Mouse (Mus musculus) colon, adult 2 months (tissue): ENCODE results near the gene Ptprcap. TPM values are rescaled to one million over a fixed set of nuclear protein-coding genes. Genes with fewer than 3 reads are reported as not detected.

Source experiments
- polyA plus RNA-seq: library from polyadenylated mRNA; depleted of rRNA; stranded (reverse); fragments of >200 nt; gene quantifications from 2 replicates; pipeline ENCODE4 v1.2.3, GENCODE M21; 2012; rRNA removed

Ptprcap gene
- 74.8 and 129 TPM in 2 replicates for polyA plus RNA-seq

DNA sequence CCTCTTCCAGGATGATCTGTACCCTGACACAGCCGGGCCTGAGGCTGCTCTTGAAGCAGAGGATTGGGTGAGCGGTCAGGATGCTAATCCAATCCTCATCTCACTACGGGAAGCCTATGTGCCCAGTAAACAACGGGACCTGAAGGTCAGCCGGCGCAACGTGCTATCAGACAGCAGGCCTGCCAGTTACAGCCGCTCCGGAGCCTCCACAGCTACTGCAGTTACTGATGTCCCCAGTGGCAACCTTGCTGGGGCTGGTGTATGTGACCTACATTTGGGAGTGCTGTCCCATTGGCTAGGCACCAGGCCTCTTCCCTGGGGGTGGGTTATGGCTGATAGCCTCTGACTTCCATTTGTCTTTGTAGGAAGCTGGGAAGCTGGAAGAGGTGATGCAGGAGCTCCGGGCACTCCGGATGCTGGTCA, at the start of gene Ptprcap:
Gene Ptprcap (plus strand): TSS at position 373 of the 423 bp plus-strand sequence.

DNA sequence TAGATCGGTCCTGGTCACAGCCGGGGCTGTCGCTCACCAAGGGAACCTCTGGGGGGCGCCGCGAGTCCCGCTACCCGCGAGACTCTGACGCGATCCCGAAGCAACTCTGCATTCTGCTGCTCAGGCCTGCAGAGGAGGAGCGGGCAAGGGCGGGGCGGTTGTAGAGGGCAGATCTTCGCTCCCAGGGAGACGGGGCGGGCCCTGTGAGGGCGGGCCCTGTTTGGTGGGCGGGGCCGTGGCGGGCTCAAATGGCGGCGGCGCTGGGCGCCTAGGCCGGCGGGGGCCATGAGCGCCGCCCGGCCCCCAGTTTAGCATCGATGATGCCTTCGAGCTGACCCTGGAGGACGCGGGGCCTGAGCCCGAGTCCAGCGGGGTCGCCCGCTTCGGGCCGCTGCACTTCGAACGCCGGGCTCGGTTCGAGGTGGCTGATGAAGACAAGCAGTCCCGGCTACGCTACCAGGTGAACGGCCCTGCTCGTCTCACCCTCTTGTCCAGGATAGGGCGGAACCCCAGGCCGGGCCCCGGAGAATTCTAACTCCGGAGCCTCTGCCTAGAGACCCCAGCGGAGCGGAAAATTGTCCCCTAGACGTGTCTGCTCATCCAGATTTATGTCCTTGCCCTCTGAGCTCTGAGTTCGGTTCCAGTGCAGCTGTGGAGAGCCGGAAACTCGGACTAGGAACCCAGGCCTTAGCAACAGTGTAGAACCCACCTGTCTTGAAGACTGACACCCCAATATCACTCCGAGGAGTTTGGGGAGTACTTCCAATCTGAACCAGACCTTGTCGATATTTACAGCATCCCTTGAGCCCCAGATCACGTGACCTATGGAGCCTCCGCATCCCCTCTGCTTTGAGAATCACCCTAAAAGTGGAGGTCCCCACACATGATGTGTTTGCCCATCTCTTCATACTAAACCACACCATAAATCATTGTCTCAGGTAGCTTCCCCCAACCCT, 27.4 kb upstream of the Ptprcap start, which contains the start of gene Aip:
Gene Aip (minus strand): TSS at position 118 of the 956 bp plus-strand sequence.

DNA sequence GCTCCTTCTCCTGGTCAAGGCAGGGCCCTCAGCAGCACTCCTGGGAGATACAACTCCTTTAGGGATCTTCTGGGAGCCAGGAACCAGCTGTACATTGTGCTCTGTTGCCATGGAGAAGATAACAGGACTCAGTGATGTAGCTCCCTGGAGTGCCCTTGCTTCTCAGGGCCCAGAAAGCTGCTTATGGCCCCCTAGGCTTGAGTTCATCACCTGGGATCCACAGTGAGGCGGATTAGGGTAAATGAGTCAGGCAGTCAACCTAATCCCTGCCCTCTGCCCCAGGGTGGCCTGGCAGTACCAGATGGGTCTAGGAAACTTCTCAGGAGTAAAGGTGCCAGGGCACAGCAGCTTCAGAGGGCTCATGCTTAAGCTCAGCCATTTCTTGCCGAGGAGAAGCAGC, 14.0 kb upstream of the Ptprcap start, which contains the start of gene Gpr152:
Gene Gpr152 (plus strand): TSS at position 342 of the 400 bp plus-strand sequence.

DNA sequence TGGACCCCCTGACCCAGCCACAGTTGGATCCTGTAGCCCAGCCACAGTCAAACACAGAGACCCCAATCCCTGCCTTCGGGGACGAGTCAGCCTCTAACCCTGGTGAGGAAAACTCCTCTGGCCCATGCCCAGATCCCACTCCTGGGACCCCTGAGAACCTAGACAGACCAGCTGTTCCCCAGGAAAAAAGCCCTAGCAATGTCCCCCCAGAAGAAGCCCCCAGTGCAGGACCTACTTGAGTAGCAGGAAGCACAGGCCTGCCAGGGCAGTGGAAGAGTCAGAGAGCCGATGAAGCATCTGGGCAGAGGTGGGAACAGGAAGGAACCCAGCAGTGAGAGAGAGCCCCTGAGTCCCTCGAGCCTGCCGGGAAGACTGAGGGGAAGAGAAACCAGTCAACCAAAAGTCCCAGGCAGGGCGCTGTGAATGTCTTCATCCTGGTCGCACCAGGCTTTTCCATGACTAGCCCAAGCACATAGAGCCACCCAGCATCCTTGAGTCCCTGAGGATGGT, 9.6 kb upstream of the Ptprcap start, which contains the start of gene Cabp4:
Gene Cabp4 (minus strand): TSS at position 275 of the 510 bp plus-strand sequence.

DNA sequence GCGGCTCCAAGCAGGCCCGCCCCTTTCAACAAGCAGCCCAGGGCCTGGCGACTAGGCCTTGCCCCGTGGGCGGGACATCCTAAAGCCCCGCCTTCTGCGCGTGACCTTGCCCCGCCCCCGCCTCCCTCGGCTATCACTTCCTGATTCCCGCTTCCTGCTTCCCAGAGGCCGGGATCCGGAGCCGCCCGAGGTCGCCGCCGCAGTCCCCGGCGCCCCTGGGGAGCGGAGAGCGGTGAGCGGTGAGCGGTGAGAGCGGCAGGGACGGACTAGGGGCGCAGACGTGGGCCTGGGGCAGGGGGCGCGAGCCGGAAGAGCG, 5.0 kb upstream of the Ptprcap start, which contains the start of gene Coro1b:
Gene Coro1b (plus strand): TSS at position 129 of the 316 bp plus-strand sequence.

DNA sequence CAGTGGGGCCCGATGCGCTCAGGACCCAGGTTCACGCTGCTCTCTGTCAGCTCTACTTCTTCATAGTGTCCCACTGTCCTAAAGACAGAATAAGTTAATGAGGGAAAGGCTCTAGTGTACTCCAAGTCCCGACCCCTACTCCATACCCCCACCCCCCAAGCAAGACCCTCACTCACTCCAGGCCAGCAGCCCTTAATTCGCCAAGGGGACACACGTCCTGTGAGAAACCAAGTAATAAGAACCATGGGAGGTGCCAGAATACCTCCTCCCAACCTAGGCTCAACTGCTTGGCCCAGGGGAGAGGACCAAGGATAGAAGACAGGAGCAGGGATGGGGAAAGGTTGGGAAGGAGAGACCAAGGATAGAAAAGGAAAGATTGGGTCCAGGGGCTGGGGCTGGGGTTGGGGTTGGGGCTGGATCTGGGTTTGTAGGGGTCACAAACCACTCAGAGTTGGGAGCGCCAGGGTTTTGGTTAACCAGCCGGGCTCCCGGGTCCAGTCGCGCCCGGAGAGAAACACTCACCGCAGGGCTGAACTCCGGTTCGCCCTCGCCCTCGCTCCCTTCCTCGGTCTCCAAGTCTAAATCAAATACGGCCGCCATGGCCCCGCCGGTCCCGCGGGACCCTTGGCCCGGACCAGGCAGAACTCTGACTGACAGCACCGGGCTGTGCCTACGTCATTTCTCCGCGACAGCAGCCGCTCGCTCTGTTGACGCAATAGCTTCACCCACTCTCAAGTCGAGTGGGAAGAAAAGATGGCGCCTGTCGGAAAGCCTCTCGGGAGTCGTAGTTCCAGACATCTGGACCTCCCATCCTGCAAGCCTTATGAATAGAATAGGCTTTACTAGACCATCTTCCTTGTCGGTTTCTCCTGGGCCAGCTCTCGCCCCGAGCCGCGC, 9.5 kb downstream of the Ptprcap start, which contains the start of gene Rps6kb2:
Gene Rps6kb2 (minus strand): TSS at position 709 of the 897 bp plus-strand sequence.

DNA sequence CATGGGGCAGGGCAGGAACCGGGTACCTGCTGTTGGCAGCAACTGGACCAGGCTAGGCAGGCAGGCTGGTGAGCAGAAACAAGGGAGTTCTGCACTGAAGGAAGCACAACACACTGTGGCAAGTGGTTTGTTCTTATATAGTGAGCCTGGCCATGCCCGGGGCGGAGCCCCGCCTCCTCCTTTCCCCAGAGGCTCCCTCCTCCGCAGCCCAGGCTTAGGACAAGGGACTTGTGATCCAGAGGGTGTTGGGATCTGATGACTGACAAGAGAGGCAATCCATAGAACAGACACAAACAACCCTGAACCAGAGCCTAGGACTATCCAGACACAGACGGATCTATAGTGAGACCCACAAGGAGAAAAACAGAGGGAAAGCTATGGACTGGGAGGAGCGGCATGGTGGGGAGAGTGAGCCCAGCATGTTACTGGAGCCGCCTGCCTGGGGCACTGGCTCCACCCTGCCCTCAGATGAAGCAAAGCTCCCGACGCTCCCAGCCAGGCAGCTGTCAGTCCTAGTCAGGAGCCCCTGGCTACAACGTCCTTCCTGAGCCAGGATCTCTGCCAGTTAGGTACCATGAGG, 22.1 kb downstream of the Ptprcap start, which contains the start of gene Carns1:
Gene Carns1 (minus strand): TSS at position 112 of the 580 bp plus-strand sequence.

DNA sequence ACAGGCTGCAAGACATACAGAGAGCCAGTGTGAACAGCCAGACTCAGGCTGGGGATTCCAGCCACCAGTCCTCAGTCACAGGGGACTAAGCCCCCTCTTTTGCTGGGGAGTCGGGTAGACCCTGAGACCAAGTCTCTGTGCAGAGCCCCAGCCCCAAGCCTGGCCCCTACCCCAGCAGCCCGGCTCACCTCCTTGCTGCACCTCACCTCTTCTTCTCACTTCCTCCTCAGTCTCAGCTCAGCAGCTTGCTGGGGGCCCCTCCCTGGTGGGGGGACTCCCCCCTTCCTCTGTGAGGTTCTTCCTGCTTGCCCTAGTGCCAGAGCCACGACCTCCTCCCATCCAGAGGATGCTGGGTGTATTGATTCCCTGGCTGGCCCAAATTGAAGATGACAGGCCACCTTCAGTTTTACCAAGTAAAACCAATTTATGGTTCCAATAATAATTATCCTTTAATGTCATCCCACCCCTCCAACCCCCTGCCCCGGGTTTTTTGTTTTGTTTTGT, 37.5 kb downstream of the Ptprcap start, which contains the start of gene Tbc1d10c:
Gene Tbc1d10c (minus strand): TSS at position 454 of the 504 bp plus-strand sequence.

DNA sequence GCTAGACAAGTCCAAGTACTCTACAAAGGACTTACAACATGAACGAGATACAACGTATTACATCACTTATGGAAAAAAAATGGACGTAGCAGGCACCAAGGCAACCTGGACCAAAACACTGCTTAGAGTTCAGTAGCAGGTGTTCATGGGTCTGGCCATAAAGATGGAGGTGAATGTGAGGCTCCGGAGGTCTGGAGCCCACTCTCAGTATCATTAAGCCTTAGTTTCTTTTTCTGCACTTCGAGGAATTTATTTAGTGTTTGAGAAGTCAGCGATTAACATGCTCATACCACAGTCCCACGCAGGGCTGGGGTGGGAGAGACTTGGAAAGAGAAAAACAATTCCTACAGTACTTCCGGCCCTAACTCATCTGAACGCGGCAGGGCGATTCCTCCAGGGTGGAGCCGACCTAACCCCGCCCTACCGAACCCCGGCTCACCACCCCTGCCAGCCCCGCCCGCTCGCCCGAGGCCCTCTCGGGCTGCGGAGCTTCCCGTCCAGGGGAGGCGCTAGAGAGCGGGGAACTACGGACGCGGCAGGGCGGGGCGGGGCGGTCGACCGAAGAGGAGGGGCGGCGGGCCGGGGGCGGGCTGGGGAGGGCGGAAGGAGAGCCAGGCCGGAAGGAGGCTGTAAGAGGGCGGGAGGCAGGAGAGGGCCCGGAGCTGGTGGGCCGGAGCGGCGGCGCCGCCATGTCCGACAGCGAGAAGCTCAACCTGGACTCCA, 38.3 kb downstream of the Ptprcap start, which contains the start of gene Ppp1ca:
Gene Ppp1ca (plus strand): TSS at position 538 of the 723 bp plus-strand sequence.

DNA sequence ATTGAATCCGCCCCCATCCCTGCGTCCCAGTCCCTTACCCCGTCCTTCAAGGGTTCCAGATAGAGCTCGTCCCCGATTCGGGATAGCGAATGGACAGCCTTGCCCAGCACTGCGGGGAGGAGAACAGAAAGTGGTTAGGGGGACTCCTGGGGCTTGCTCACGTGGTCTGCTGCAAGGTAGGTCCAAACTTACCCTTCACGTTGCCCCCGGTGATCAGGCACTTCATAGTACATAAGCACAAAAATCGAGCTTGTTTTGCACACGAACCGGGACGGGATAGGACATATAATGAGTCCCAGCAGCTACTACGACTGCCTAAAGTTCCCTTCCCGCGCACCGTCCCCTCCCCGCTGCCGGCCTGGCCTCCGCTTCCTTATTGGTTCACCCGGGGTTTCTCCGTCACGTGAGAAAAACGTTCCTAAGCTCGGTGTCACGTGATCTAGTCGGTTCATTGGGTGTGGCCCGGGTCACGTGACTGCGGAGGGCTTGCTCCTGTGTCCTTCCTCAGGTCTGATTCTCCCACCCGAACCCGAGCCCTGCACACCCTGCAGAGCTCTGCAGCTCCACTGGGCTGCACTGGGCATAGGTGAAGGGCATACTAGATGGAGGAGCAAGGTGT, 48.0 kb downstream of the Ptprcap start, which contains the start of gene Rad9a:
Gene Rad9a (minus strand): TSS at position 372 of the 619 bp plus-strand sequence.

Other genes starting within 250 kb of the Ptprcap start
- 146 and 188 TPM in 2 replicates for gene Tcirg1, start 246.5 kb upstream of the Ptprcap start, polyA plus RNA-seq
- 279 and 336 TPM in 2 replicates for gene Ndufs8, start 240.8 kb upstream of the Ptprcap start, polyA plus RNA-seq
- 14.9 and 17.0 TPM in 2 replicates for gene Aldh3b1, start 223.8 kb upstream of the Ptprcap start, polyA plus RNA-seq
- gene Unc93b1, start 218.4 kb upstream of the Ptprcap start, polyA plus RNA-seq = 160 and 202 TPM in 2 replicates
- gene Aldh3b3, start 195.0 kb upstream of the Ptprcap start, polyA plus RNA-seq = 0.15 and 0.35 TPM in 2 replicates
- gene Aldh3b2, start 181.3 kb upstream of the Ptprcap start, polyA plus RNA-seq = 14.5 and 14.7 TPM in 2 replicates
- 55.2 and 55.9 TPM in 2 replicates for gene Acy3, start 167.0 kb upstream of the Ptprcap start, polyA plus RNA-seq
- gene Tbx10, start 160.9 kb upstream of the Ptprcap start, polyA plus RNA-seq = not detected in 2 replicates
- 18.7 and 25.7 TPM in 2 replicates for gene Nudt8, start 153.0 kb upstream of the Ptprcap start, polyA plus RNA-seq
- 2.1 and 2.5 TPM in 2 replicates for gene Gm49405, start 153.0 kb upstream of the Ptprcap start, polyA plus RNA-seq
- gene Doc2g, start 150.3 kb upstream of the Ptprcap start, polyA plus RNA-seq = 10.8 and 11.5 TPM in 2 replicates
- gene Ndufv1, start 140.8 kb upstream of the Ptprcap start, polyA plus RNA-seq = 185 and 192 TPM in 2 replicates
- gene Gstp1, start 115.6 kb upstream of the Ptprcap start, polyA plus RNA-seq = 871 and 970 TPM in 2 replicates
- 192 and 247 TPM in 2 replicates for gene Gstp2, start 107.6 kb upstream of the Ptprcap start, polyA plus RNA-seq
- gene Gstp3, start 94.0 kb upstream of the Ptprcap start, polyA plus RNA-seq = 8.4 and 8.5 TPM in 2 replicates
- gene Cabp2, start 72.0 kb upstream of the Ptprcap start, polyA plus RNA-seq = 2.5 TPM in 1 of 2 replicates, not detected in the other
- gene Cdk2ap2, start 56.4 kb upstream of the Ptprcap start, polyA plus RNA-seq = 321 and 393 TPM in 2 replicates
- gene Pitpnm1, start 53.6 kb upstream of the Ptprcap start, polyA plus RNA-seq = 133 and 136 TPM in 2 replicates
- 65.0 and 68.8 TPM in 2 replicates for gene Aip, start 27.7 kb upstream of the Ptprcap start, polyA plus RNA-seq
- gene Gpr152, start 13.8 kb upstream of the Ptprcap start, polyA plus RNA-seq = 0.02 and 0.05 TPM in 2 replicates
- gene Cabp4, start 9.6 kb upstream of the Ptprcap start, polyA plus RNA-seq = 0.15 and 0.28 TPM in 2 replicates
- gene Coro1b, start 5.0 kb upstream of the Ptprcap start, polyA plus RNA-seq = 657 and 730 TPM in 2 replicates
- gene Rps6kb2, start 9.8 kb downstream of the Ptprcap start, polyA plus RNA-seq = 38.0 and 53.9 TPM in 2 replicates
- 5.3 and 9.0 TPM in 2 replicates for gene Carns1, start 21.9 kb downstream of the Ptprcap start, polyA plus RNA-seq
- gene Tbc1d10c, start 37.7 kb downstream of the Ptprcap start, polyA plus RNA-seq = 9.9 and 10.0 TPM in 2 replicates
- gene Ppp1ca, start 38.5 kb downstream of the Ptprcap start, polyA plus RNA-seq = 488 and 523 TPM in 2 replicates
- gene Rad9a, start 48.1 kb downstream of the Ptprcap start, polyA plus RNA-seq = 15.7 and 22.4 TPM in 2 replicates
- gene Clcf1, start 60.6 kb downstream of the Ptprcap start, polyA plus RNA-seq = 8.3 and 14.8 TPM in 2 replicates
- gene AC109138.7, start 60.8 kb downstream of the Ptprcap start, polyA plus RNA-seq = not detected in 2 replicates
- gene Pold4, start 78.3 kb downstream of the Ptprcap start, polyA plus RNA-seq = 86.7 and 104 TPM in 2 replicates
- 188 and 216 TPM in 2 replicates for gene Ssh3, start 115.6 kb downstream of the Ptprcap start, polyA plus RNA-seq
- gene Ankrd13d, start 129.5 kb downstream of the Ptprcap start, polyA plus RNA-seq = 4.3 and 7.3 TPM in 2 replicates
- gene Grk2, start 152.6 kb downstream of the Ptprcap start, polyA plus RNA-seq = 120 and 123 TPM in 2 replicates
- 57.0 and 63.9 TPM in 2 replicates for gene Kdm2a, start 244.7 kb downstream of the Ptprcap start, polyA plus RNA-seq